8 mouse cellular contexts compared by ENCODE assay signal in genomic region chr8:121751407-121751806, GRCm38 (mm10). TPM values are rescaled to one million over a fixed set of nuclear protein-coding genes. Genes with fewer than 3 reads are reported as not detected.
A peak's percentile ranks its signal among the peaks of the same experiment; 100 is the strongest.
DNase-seq lines count a peak whose midpoint lies in the region; ATAC-seq and TF ChIP-seq lines count a peak whose summit lies in the region.

No protein-coding gene starts in this region.

- no peaks in the 10 kb centered on the region for H3K27me3 ChIP-seq in midbrain, embryonic 14.5 days (ENCODE audit: control insufficient read depth, insufficient read depth, low read length)
- no peaks in the 10 kb centered on the region for H3K27me3 ChIP-seq in midbrain, embryonic 16.5 days (ENCODE audit: control insufficient read depth, insufficient read depth, low read depth, low read length)
- H3K27me3 ChIP-seq in liver, postnatal 0 days (ENCODE audit: insufficient read depth, low read length) = no peaks in the 10 kb centered on the region
- H3K27me3 ChIP-seq in small intestine, adult 2 months (ENCODE audit: control insufficient read depth, insufficient read depth, low read length) = no peaks in the 10 kb centered on the region

- no peaks in the 10 kb centered on the region for H3K4me1 ChIP-seq in midbrain, embryonic 14.5 days (ENCODE audit: control insufficient read depth, insufficient read depth, low read length)
- no peaks in the 10 kb centered on the region for H3K4me1 ChIP-seq in midbrain, embryonic 16.5 days (ENCODE audit: control insufficient read depth, insufficient read depth, low read length)
- no peaks in the 10 kb centered on the region for H3K4me1 ChIP-seq in liver, postnatal 0 days (ENCODE audit: insufficient read depth)
- H3K4me1 ChIP-seq in small intestine, adult 2 months (ENCODE audit: control insufficient read depth, insufficient read depth, insufficient read length, low read length) = no peaks in the 10 kb centered on the region

- H3K4me2 ChIP-seq in midbrain, embryonic 14.5 days (ENCODE audit: low read length) = no peak overlapping the region
- no peak overlapping the region for H3K4me2 ChIP-seq in midbrain, embryonic 16.5 days (ENCODE audit: low read length)
- no peak overlapping the region for H3K4me2 ChIP-seq in liver, postnatal 0 days (ENCODE audit: low read depth, low read length)

- no peaks in the 10 kb centered on the region for H3K9me3 ChIP-seq in midbrain, embryonic 14.5 days (ENCODE audit: control insufficient read depth, low read length)
- peaks cover 7% of the 10 kb centered on the region; the same call in 1 of the 2 replicates for H3K9me3 ChIP-seq in midbrain, embryonic 16.5 days (replicated peaks; ENCODE audit: control insufficient read depth, low read length, poor library complexity, severe bottlenecking)
- no peaks in the 10 kb centered on the region for H3K9me3 ChIP-seq in liver, postnatal 0 days (ENCODE audit: low read length)

- no peak overlapping the region for H3K4me3 ChIP-seq in midbrain, embryonic 14.5 days (replicated peaks; ENCODE audit: low read depth, low read length)
- no peak overlapping the region for H3K4me3 ChIP-seq in midbrain, embryonic 16.5 days (ENCODE audit: low read depth, low read length)
- H3K4me3 ChIP-seq in liver, postnatal 0 days (ENCODE audit: low read depth, low read length) = no peak overlapping the region
- H3K4me3 ChIP-seq in small intestine, adult 2 months (ENCODE audit: low read depth, low read length) = no peak overlapping the region

- H3K36me3 ChIP-seq in midbrain, embryonic 14.5 days (ENCODE audit: control insufficient read depth, insufficient read depth, low read length) = no peaks in the 10 kb centered on the region
- H3K36me3 ChIP-seq in midbrain, embryonic 16.5 days (ENCODE audit: control insufficient read depth, insufficient read depth, low read length) = peaks cover 13% of the 10 kb centered on the region
- H3K36me3 ChIP-seq in liver, postnatal 0 days (replicated peaks; ENCODE audit: insufficient read depth, low read length) = no peaks in the 10 kb centered on the region
- H3K36me3 ChIP-seq in small intestine, adult 2 months (ENCODE audit: control insufficient read depth, insufficient read depth, low read length) = no peaks in the 10 kb centered on the region

- no peak overlapping the region for H3K9ac ChIP-seq in midbrain, embryonic 14.5 days (replicated peaks; ENCODE audit: low read length)
- no peak overlapping the region for H3K9ac ChIP-seq in midbrain, embryonic 16.5 days (ENCODE audit: low read depth, low read length)
- H3K9ac ChIP-seq in liver, postnatal 0 days (replicated peaks) = no peak overlapping the region

- no peak for ATAC-seq in midbrain, embryonic 14.5 days (ENCODE audit: low FRiP score, low TSS enrichment)
- no peak for ATAC-seq in midbrain, embryonic 16.5 days
- peak; percentile 81 for ATAC-seq in granulocyte monocyte progenitor cell, adult 5-6 weeks (replicated peaks; ENCODE audit: poor library complexity, severe bottlenecking)
- 0 out of 2 replicates have a peak, but pooled peaks have one; percentile 29 for ATAC-seq in liver, postnatal 0 days

- no peak for TF ChIP-seq POLR2A in small intestine, adult 2 months (IDR thresholded peaks at IDR 0.05; ENCODE audit: low read depth, low read length)

- H3K27ac ChIP-seq in midbrain, embryonic 14.5 days (replicated peaks; ENCODE audit: low read depth, low read length) = no peak overlapping the region
- H3K27ac ChIP-seq in midbrain, embryonic 16.5 days (ENCODE audit: low read length) = no peak overlapping the region
- H3K27ac ChIP-seq in liver, postnatal 0 days (ENCODE audit: low read depth) = no peak overlapping the region
- no peak overlapping the region for H3K27ac ChIP-seq in small intestine, adult 2 months (ENCODE audit: insufficient read depth, low read depth, low read length)

- TF ChIP-seq EP300 in liver, postnatal 0 days (IDR thresholded peaks at IDR 0.05; ENCODE audit: low read depth) = no peak

- peak; percentile 61 for DNase-seq in cerebellum, adult 11 months
- no peak for DNase-seq in cerebellum, adult 11-12 months
- DNase-seq in midbrain, embryonic 14.5 days = peak; percentile 73
- peak; percentile 72 for DNase-seq in c-Kit-positive CD71-positive TER-119-positive erythroid progenitor cells, embryonic 14.5 days (ENCODE audit: low spot score)
- peak; percentile 87 for DNase-seq in liver, postnatal 0 days

- 22% methylated on average over 3 of the region's 3 CpGs for WGBS in midbrain, embryonic 14.5 days
- WGBS in midbrain, embryonic 16.5 days = 35% methylated on average over 3 of the region's 3 CpGs
- 18% methylated on average over 3 of the region's 3 CpGs for WGBS in liver, postnatal 0 days (ENCODE audit: insufficient replicate concordance)
- whole genome bisulfite sequencing in small intestine, adult 2 months = 27% methylated on average over 3 of the region's 3 CpGs

- TF ChIP-seq CTCF in liver, postnatal 0 days (IDR thresholded peaks at IDR 0.05; ENCODE audit: low read depth) = peak; percentile 98
- peak; percentile 80; the same call in 1 of the 2 replicates for TF ChIP-seq CTCF in small intestine, adult 2 months (IDR thresholded peaks at IDR 0.05; ENCODE audit: extremely low read depth, insufficient read length, insufficient replicate concordance, low read depth, low read length)

RNA-seq across cellular contexts. Expression of gene Jph3, which starts 22.0 kb away (rescaled TPM):
- polyA plus RNA-seq in midbrain, embryonic 14.5 days (2014; fragmentation: Nextera tagmentation; extraction: Ambion mirVana) = 73.5 and 86.4 TPM in 2 replicates
- 105 and 106 TPM in 2 replicates for polyA plus RNA-seq in midbrain, embryonic 16.5 days (2015; fragmentation: Nextera tagmentation; extraction: Ambion mirVana)
- total RNA-seq in granulocyte monocyte progenitor cell, adult 5-6 weeks (2014; fragmentation: Nextera tagmentation) = not detected in 2 replicates
- not detected in 2 replicates for total RNA-seq in granulocyte monocyte progenitor cell, adult 5-6 weeks (2017)
- polyA plus RNA-seq in liver, postnatal 0 days (2015; fragmentation: Nextera tagmentation; extraction: Ambion mirVana) = 0.11 TPM in 2 replicates
- polyA plus RNA-seq in small intestine, adult 2 months (2012; rRNA removed) = 0.39 and 0.57 TPM in 2 replicates

Comparison
In these comparisons a context has a peak if more than half of its experiments do, and no peak if none do; other contexts are left out.
1. ATAC-seq: peak in granulocyte monocyte progenitor cell, adult 5-6 weeks (single experiment) and liver, postnatal 0 days (single experiment); none in midbrain, embryonic 14.5 days (single experiment) and midbrain, embryonic 16.5 days (single experiment).
2. RNA of gene Jph3, which starts 22.0 kb away (polyA plus RNA-seq): 105 to 106 TPM in midbrain, embryonic 16.5 days and 73.5 to 86.4 TPM in midbrain, embryonic 14.5 days; 0.39 to 0.57 TPM in small intestine, adult 2 months and 0.11 TPM in liver, postnatal 0 days; every median in the first group is over 10 times any median in the second.